Mouse (Mus musculus): ENCODE results near the gene Frrs1l. TPM values are rescaled to one million over a fixed set of nuclear protein-coding genes. Genes with fewer than 3 reads are reported as not detected.
A peak's percentile ranks its signal among the peaks of the same experiment; 100 is the strongest.

Frrs1l gene
- polyA plus RNA-seq, 1 experiment from 2014 or later: 24.3 TPM

GRCm38 (mm10) chr4:57002751-57003150 is 12.6 kb upstream of the Frrs1l start:
- H3K9me3 ChIP-seq (ENCODE audit: control insufficient read depth, low read length): no peaks in the 10 kb centered on the region
- no peak overlapping the region for H3K4me3 ChIP-seq (replicated peaks; ENCODE audit: low read depth, low read length)
- no peaks in the 10 kb centered on the region for H3K27me3 ChIP-seq (ENCODE audit: control insufficient read depth, insufficient read depth, low read length)
- H3K9ac ChIP-seq (replicated peaks; ENCODE audit: low read length): no peak overlapping the region
- no peak overlapping the region for H3K27ac ChIP-seq (replicated peaks; ENCODE audit: low read depth, low read length)
- 0 out of 2 replicates have a peak, but pooled peaks cover 4% of the 10 kb centered on the region for H3K4me1 ChIP-seq (ENCODE audit: control insufficient read depth, insufficient read depth, low read length)
- DNase-seq (no peak), ATAC-seq (ENCODE audit: low FRiP score, low TSS enrichment) (no peak)
- 85% methylated on average over 3 of the region's 3 CpGs for WGBS
- H3K4me2 ChIP-seq (ENCODE audit: low read length): no peak overlapping the region
- H3K36me3 ChIP-seq (ENCODE audit: control insufficient read depth, insufficient read depth, low read length): no peaks in the 10 kb centered on the region; the same call in 1 of the 2 replicates

- no peaks in the 10 kb centered on the region for H3K27me3 ChIP-seq (ENCODE audit: control insufficient read depth, insufficient read depth, low read length)
Observed at GRCm38 (mm10) chr4:57001437-57001836, 11.2 kb upstream of the Frrs1l start.

GRCm38 (mm10) chr4:56993331-56993730 is 3.1 kb upstream of the Frrs1l start:
- ATAC-seq (ENCODE audit: low FRiP score, low TSS enrichment) (no peak), DNase-seq (no peak)
- Histone ChIP-seq H3K36me3 (ENCODE audit: control insufficient read depth, insufficient read depth, low read length) (no peaks in the 10 kb centered on the region), H3K4me1 (ENCODE audit: control insufficient read depth, insufficient read depth, low read length) (peaks cover 7% of the 10 kb centered on the region), H3K27ac (replicated peaks; ENCODE audit: low read depth, low read length) (no peak overlapping the region), H3K4me2 (ENCODE audit: low read length) (no peak overlapping the region), H3K27me3 (ENCODE audit: control insufficient read depth, insufficient read depth, low read length) (peaks cover 5% of the 10 kb centered on the region; the same call in 1 of the 2 replicates), H3K9ac (replicated peaks; ENCODE audit: low read length) (no peak overlapping the region), H3K4me3 (replicated peaks; ENCODE audit: low read depth, low read length) (no peak overlapping the region), H3K9me3 (ENCODE audit: control insufficient read depth, low read length) (0 out of 2 replicates have a peak, but pooled peaks cover 5% of the 10 kb centered on the region)
- 92% methylated on average over 7 of the region's 7 CpGs for WGBS

More at GRCm38 (mm10) chr4:57001437-57001836, 11.2 kb upstream of the Frrs1l start:
- Histone ChIP-seq H3K4me1 (ENCODE audit: control insufficient read depth, insufficient read depth, low read length) (0 out of 2 replicates have a peak, but pooled peaks cover 4% of the 10 kb centered on the region), H3K4me3 (replicated peaks; ENCODE audit: low read depth, low read length) (no peak overlapping the region), H3K27ac (replicated peaks; ENCODE audit: low read depth, low read length) (no peak overlapping the region), H3K36me3 (ENCODE audit: control insufficient read depth, insufficient read depth, low read length) (no peaks in the 10 kb centered on the region; the same call in 1 of the 2 replicates), H3K9ac (replicated peaks; ENCODE audit: low read length) (no peak overlapping the region), H3K9me3 (ENCODE audit: control insufficient read depth, low read length) (0 out of 2 replicates have a peak, but pooled peaks cover 2% of the 10 kb centered on the region), H3K4me2 (ENCODE audit: low read length) (no peak overlapping the region)
- 96% methylated on average over 2 of the region's 2 CpGs for WGBS
- ATAC-seq (ENCODE audit: low FRiP score, low TSS enrichment) (no peak), DNase-seq (no peak)

GRCm38 (mm10) chr4:56991951-56992350 is 1.8 kb upstream of the Frrs1l start:
- Histone ChIP-seq H3K36me3 (ENCODE audit: control insufficient read depth, insufficient read depth, low read length) (no peaks in the 10 kb centered on the region), H3K4me3 (replicated peaks; ENCODE audit: low read depth, low read length) (no peak overlapping the region), H3K4me2 (ENCODE audit: low read length) (no peak overlapping the region), H3K27ac (replicated peaks; ENCODE audit: low read depth, low read length) (no peak overlapping the region), H3K4me1 (ENCODE audit: control insufficient read depth, insufficient read depth, low read length) (peaks cover 7% of the 10 kb centered on the region), H3K27me3 (ENCODE audit: control insufficient read depth, insufficient read depth, low read length) (peaks cover 5% of the 10 kb centered on the region; the same call in 1 of the 2 replicates), H3K9ac (replicated peaks; ENCODE audit: low read length) (no peak overlapping the region), H3K9me3 (ENCODE audit: control insufficient read depth, low read length) (0 out of 2 replicates have a peak, but pooled peaks cover 5% of the 10 kb centered on the region)
- ATAC-seq (ENCODE audit: low FRiP score, low TSS enrichment): no peak
- DNase-seq: no peak
- 89% methylated on average over 2 of the region's 2 CpGs for WGBS

GRCm38 (mm10) chr4:56989431-56990214 is 568 bp downstream of the Frrs1l start:
- Histone ChIP-seq H3K4me2 (ENCODE audit: low read length) (peak overlapping the region; percentile 75), H3K27me3 (ENCODE audit: control insufficient read depth, insufficient read depth, low read length) (peaks cover 5% of the 10 kb centered on the region; the same call in 1 of the 2 replicates), H3K9me3 (ENCODE audit: control insufficient read depth, low read length) (no peaks in the 10 kb centered on the region), H3K4me3 (replicated peaks; ENCODE audit: low read depth, low read length) (peak overlapping the region; percentile 73), H3K9ac (replicated peaks; ENCODE audit: low read length) (peak overlapping the region; percentile 83), H3K27ac (replicated peaks; ENCODE audit: low read depth, low read length) (peak overlapping the region; percentile 82), H3K4me1 (ENCODE audit: control insufficient read depth, insufficient read depth, low read length) (peaks cover 7% of the 10 kb centered on the region), H3K36me3 (ENCODE audit: control insufficient read depth, insufficient read depth, low read length) (no peaks in the 10 kb centered on the region)
- WGBS: 1% methylated on average over 44 of the region's 45 CpGs
- DNase-seq (peak; percentile 72), ATAC-seq (ENCODE audit: low FRiP score, low TSS enrichment) (peak; percentile 74)

GRCm38 (mm10) chr4:56965586-56966179 is 24.5 kb downstream of the Frrs1l start:
- DNase-seq: no peak
- no peaks in the 10 kb centered on the region for H3K4me1 ChIP-seq (ENCODE audit: control insufficient read depth, insufficient read depth, low read length)
- H3K27me3 ChIP-seq (ENCODE audit: control insufficient read depth, insufficient read depth, low read length): no peaks in the 10 kb centered on the region
- no peak overlapping the region for H3K27ac ChIP-seq (replicated peaks; ENCODE audit: low read depth, low read length)
- H3K9ac ChIP-seq (replicated peaks; ENCODE audit: low read length): no peak overlapping the region
- H3K9me3 ChIP-seq (ENCODE audit: control insufficient read depth, low read length): no peaks in the 10 kb centered on the region
- no peak overlapping the region for H3K4me3 ChIP-seq (replicated peaks; ENCODE audit: low read depth, low read length)
- 82% methylated on average over 7 of the region's 7 CpGs for WGBS
- peaks cover 36% of the 10 kb centered on the region for H3K36me3 ChIP-seq (ENCODE audit: control insufficient read depth, insufficient read depth, low read length)
- H3K4me2 ChIP-seq (ENCODE audit: low read length): no peak overlapping the region
- ATAC-seq (ENCODE audit: low FRiP score, low TSS enrichment): no peak

- H3K4me3 ChIP-seq (replicated peaks; ENCODE audit: low read depth, low read length): no peak overlapping the region
- H3K4me2 ChIP-seq (ENCODE audit: low read length): no peak overlapping the region
- H3K36me3 ChIP-seq (ENCODE audit: control insufficient read depth, insufficient read depth, low read length): peaks cover 33% of the 10 kb centered on the region
- H3K27me3 ChIP-seq (ENCODE audit: control insufficient read depth, insufficient read depth, low read length): no peaks in the 10 kb centered on the region
- H3K27ac ChIP-seq (replicated peaks; ENCODE audit: low read depth, low read length): no peak overlapping the region
- no peak overlapping the region for H3K9ac ChIP-seq (replicated peaks; ENCODE audit: low read length)
- 94% methylated on average over 6 of the region's 6 CpGs for WGBS
- no peaks in the 10 kb centered on the region for H3K9me3 ChIP-seq (ENCODE audit: control insufficient read depth, low read length)
- no peak for DNase-seq
- ATAC-seq (ENCODE audit: low FRiP score, low TSS enrichment): no peak
- no peaks in the 10 kb centered on the region for H3K4me1 ChIP-seq (ENCODE audit: control insufficient read depth, insufficient read depth, low read length)
Observed at GRCm38 (mm10) chr4:56963687-56964086, 26.5 kb downstream of the Frrs1l start.

GRCm38 (mm10) chr4:56961320-56961925 is 28.8 kb downstream of the Frrs1l start:
- DNase-seq: no peak
- WGBS: 89% methylated on average over 12 of the region's 12 CpGs
- Histone ChIP-seq H3K9me3 (ENCODE audit: control insufficient read depth, low read length) (no peaks in the 10 kb centered on the region), H3K9ac (replicated peaks; ENCODE audit: low read length) (no peak overlapping the region), H3K4me2 (ENCODE audit: low read length) (no peak overlapping the region), H3K27me3 (ENCODE audit: control insufficient read depth, insufficient read depth, low read length) (no peaks in the 10 kb centered on the region), H3K4me3 (replicated peaks; ENCODE audit: low read depth, low read length) (no peak overlapping the region), H3K27ac (replicated peaks; ENCODE audit: low read depth, low read length) (no peak overlapping the region), H3K36me3 (ENCODE audit: control insufficient read depth, insufficient read depth, low read length) (peaks cover 21% of the 10 kb centered on the region), H3K4me1 (ENCODE audit: control insufficient read depth, insufficient read depth, low read length) (no peaks in the 10 kb centered on the region)
- no peak for ATAC-seq (ENCODE audit: low FRiP score, low TSS enrichment)

Measured in midbrain, embryonic 14.5 days (tissue).